Mouse (Mus musculus) heart, adult 2 months (tissue): ENCODE results near the gene Prdm15. TPM values are rescaled to one million over a fixed set of nuclear protein-coding genes. Genes with fewer than 3 reads are reported as not detected.

Source experiments
- DNase-seq, 2 experiments: peaks; one replicate each; pipeline ENCODE4 v3.0.0; 2021
- H3K27ac ChIP-seq: fragments of 200-600 bp; 2 replicates; pipeline ENCODE4 v1.8.1; 2022
- H3K27me3 ChIP-seq: fragments of 200-500 bp; 2 replicates; pipeline ENCODE4 v1.6.1; 2012; ENCODE audit warnings: mild to moderate bottlenecking, low read length, inconsistent platforms, mixed read lengths; ENCODE audit not compliant: control insufficient read depth, insufficient read depth
- H3K36me3 ChIP-seq: fragments of 200-500 bp; 2 replicates; pipeline ENCODE4 v1.6.1; 2012; ENCODE audit warnings: low read length, inconsistent platforms; ENCODE audit not compliant: control insufficient read depth, insufficient read depth
- H3K4me1 ChIP-seq: fragments of 200-500 bp; 2 replicates; pipeline ENCODE4 v1.6.1; 2011; ENCODE audit warnings: low read length; ENCODE audit not compliant: control insufficient read depth, insufficient read depth
- H3K4me3 ChIP-seq: fragments of 200-600 bp; 2 replicates; pipeline ENCODE4 v1.8.1; 2022
- H3K79me2 ChIP-seq: fragments of 200-500 bp; replicated peaks from 2 replicates; pipeline ENCODE4 v1.6.1; 2012; ENCODE audit warnings: mild to moderate bottlenecking, inconsistent platforms, low read length, moderate library complexity, mixed read lengths; ENCODE audit not compliant: control insufficient read depth, insufficient read depth
- H3K9ac ChIP-seq: fragments of 200-500 bp; 2 replicates; pipeline ENCODE4 v1.6.1; 2012; ENCODE audit warnings: low read depth, mild to moderate bottlenecking, control low read depth, inconsistent platforms, low read length, mixed read lengths
- CTCF ChIP-seq: fragments of 200-600 bp; IDR thresholded peaks from 2 replicates; pipeline ENCODE4 v1.8.1; 2022; ENCODE audit warnings: antibody characterized with exemption, mild to moderate bottlenecking, moderate library complexity
- EP300 ChIP-seq: fragments of 200-500 bp; IDR thresholded peaks from 2 replicates; pipeline ENCODE4 v1.6.1; 2011; ENCODE audit warnings: low read depth, low read length, control low read depth; ENCODE audit not compliant: insufficient read depth
- POLR2A ChIP-seq: fragments of 200-500 bp; IDR thresholded peaks from 2 replicates; pipeline ENCODE4 v1.6.1; 2011; ENCODE audit warnings: mild to moderate bottlenecking, low read depth, low read length, control low read depth; ENCODE audit not compliant: insufficient read depth
- WGBS: fragments of 180-500 bp; shearing (Covaris S2); methylation state at CpG from one replicate; pipeline ENCODE4 v1.1.7; 2018; 5-methylcytosine and 5-hydroxymethylcytosine counted together
- intact Hi-C: fragments of 180-260 bp; cut with DNase I; formaldehyde crosslinking; loops from one replicate; pipeline ENCODE4 v1.15.1; 2025
- polyA plus RNA-seq: library from polyadenylated mRNA; depleted of rRNA; stranded (reverse); fragments of >200 nt; gene quantifications from 2 replicates; pipeline ENCODE4 v1.2.3, GENCODE M21; 2012
- total RNA-seq, 2 experiments: library from RNA; stranded (reverse); gene quantifications; 2 replicates each; pipeline ENCODE4 v1.2.3; 2021

Gene Prdm15
- total and polyA plus RNA-seq, 3 experiments = 4.6 to 6.1 (median 4.8) TPM

GRCm38 (mm10) chr16:97817414-97817813 is 34.2 kb downstream of the Prdm15 start:
- DNase-seq = no peak
- Histone ChIP-seq H3K79me2 (no peaks in the 10 kb centered on the region), H3K27me3 (no peaks in the 10 kb centered on the region), H3K27ac (no peak overlapping the region), H3K4me3 (no peak overlapping the region), H3K36me3 (no peaks in the 10 kb centered on the region; the same call in 1 of the 2 replicates), H3K4me1 (peaks cover 2% of the 10 kb centered on the region; the same call in 1 of the 2 replicates), H3K9ac (no peak overlapping the region)
- TF ChIP-seq CTCF = no peak
- TF ChIP-seq POLR2A = no peak
- no peak for TF ChIP-seq EP300
- 92% methylated on average over 1 of the region's 1 CpGs for WGBS
- intact Hi-C loops = no loop called here

DNA sequence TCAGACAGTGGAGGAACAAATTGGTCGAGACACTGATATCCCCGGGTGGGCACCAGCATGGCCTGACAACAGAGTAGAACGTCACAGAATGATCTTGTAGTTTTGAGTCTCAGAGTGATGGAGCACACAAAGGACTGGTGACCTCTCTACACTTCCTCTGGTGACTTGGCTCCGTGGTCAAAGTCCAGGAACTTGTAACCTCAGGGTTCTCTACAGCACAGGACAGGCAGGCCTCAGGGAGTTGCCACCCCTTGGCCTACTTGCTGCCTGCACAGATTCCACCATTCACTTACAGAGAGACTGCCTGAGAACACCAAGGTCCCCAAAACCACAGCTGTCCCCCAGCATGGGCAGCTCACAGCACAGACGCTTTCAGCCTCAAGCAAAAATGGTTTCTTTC is 36.4 kb downstream of the Prdm15 start:
- H3K36me3 ChIP-seq = no peaks in the 10 kb centered on the region; the same call in 1 of the 2 replicates
- no peak overlapping the region for H3K27ac ChIP-seq
- no peak for TF ChIP-seq POLR2A
- no peak for TF ChIP-seq CTCF
- TF ChIP-seq EP300 = no peak
- no peak overlapping the region for H3K4me3 ChIP-seq
- WGBS = 81% methylated on average over 5 of the region's 5 CpGs
- H3K4me1 ChIP-seq = peaks cover 2% of the 10 kb centered on the region; the same call in 1 of the 2 replicates
- intact Hi-C loops = no loop called here
- no peak overlapping the region for H3K9ac ChIP-seq
- no peaks in the 10 kb centered on the region for H3K27me3 ChIP-seq
- no peak for DNase-seq
- no peaks in the 10 kb centered on the region for H3K79me2 ChIP-seq

DNA sequence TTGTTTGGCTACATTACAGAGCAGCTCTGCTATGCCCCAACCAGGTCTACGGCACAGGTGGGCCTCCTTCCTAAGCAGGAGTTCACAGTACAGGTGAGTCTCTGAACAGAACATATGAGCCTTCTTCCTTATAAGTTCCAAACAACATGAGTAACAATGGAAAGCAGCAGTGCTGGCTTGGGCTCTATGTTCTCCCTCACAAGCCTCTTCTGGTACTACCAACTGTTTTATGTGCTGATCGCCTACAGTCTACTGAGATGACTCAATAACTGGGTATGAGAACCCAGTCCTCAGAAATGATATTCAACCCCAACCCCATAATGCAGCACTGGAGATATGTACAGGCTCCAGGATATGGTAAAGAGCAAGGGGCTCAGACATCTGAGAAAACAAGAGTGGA is 37.6 kb downstream of the Prdm15 start:
- H3K27ac ChIP-seq = no peak overlapping the region
- no peaks in the 10 kb centered on the region for H3K27me3 ChIP-seq
- DNase-seq = no peak
- TF ChIP-seq EP300 (no peak), CTCF (no peak), POLR2A (no peak)
- WGBS = 97% methylated on average over 2 of the region's 2 CpGs
- H3K79me2 ChIP-seq = no peaks in the 10 kb centered on the region
- no peaks in the 10 kb centered on the region for H3K36me3 ChIP-seq
- intact Hi-C loops = no loop called here
- H3K4me3 ChIP-seq = no peak overlapping the region
- H3K9ac ChIP-seq = no peak overlapping the region
- H3K4me1 ChIP-seq = peaks cover under 1% of the 10 kb centered on the region; the same call in 1 of the 2 replicates

GRCm38 (mm10) chr16:97808881-97809280 is 42.8 kb downstream of the Prdm15 start:
- intact Hi-C loops = loop anchor here (5.0 kb wide), 1 partner anchor 68 kb away; no protein-coding TSS in a partner anchor
- H3K27ac ChIP-seq = no peak overlapping the region
- no peaks in the 10 kb centered on the region for H3K27me3 ChIP-seq
- H3K79me2 ChIP-seq = no peaks in the 10 kb centered on the region
- WGBS = over 99% methylated on average over 3 of the region's 3 CpGs
- DNase-seq = no peak
- TF ChIP-seq POLR2A = no peak
- TF ChIP-seq CTCF = no peak
- no peak overlapping the region for H3K4me3 ChIP-seq
- no peak overlapping the region for H3K9ac ChIP-seq
- H3K4me1 ChIP-seq = no peaks in the 10 kb centered on the region
- H3K36me3 ChIP-seq = no peaks in the 10 kb centered on the region

GRCm38 (mm10) chr16:97805646-97806045 is 46.0 kb downstream of the Prdm15 start:
- TF ChIP-seq CTCF = no peak
- no peak for TF ChIP-seq POLR2A
- TF ChIP-seq EP300 = no peak

DNA sequence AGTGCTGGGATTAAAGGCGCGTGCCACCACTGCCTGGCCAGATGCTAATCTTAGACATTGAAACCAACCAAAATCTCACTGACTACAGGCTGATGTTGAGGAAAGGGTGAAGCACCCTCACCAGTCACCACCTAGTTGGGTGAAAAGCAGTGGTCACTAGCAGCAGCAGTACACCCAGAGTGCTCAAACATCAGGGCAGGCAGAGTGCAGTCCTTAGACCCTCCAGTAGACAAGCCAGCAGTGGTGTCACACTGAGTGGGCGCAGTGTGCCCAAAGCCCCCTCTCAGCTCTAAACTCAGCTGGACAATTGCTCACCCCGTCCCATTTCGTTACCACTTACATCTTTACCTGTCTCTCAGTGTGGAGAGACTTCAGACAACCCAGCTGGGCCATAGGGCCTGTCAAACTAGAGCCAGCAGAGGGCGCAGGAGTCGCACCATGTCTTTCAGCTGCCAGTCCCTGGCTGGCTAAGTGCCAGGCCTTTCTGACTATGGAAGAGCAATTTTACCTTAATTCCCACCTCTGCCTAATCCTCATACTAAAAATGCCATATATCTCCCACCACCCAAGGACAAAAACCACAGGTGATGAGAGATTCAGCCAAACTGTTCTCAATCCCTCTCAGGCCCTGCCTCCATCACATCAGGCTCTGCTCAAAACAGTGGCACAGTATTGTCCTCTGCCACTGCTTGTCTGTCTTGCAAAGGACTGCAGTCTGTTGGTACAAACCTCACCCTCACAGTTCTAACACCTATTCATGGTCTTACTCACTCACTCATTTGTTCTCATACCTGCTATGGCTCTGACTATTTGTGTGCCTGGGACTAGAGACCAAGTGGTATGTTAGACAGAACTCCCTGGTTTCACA is 46.7 kb downstream of the Prdm15 start:
- Histone ChIP-seq H3K4me3 (no peak overlapping the region), H3K27ac (no peak overlapping the region), H3K79me2 (no peaks in the 10 kb centered on the region), H3K9ac (no peak overlapping the region), H3K36me3 (no peaks in the 10 kb centered on the region), H3K27me3 (no peaks in the 10 kb centered on the region), H3K4me1 (no peaks in the 10 kb centered on the region)
- peak; percentile 70 to 75 for DNase-seq
- TF ChIP-seq CTCF (peak; percentile 90), POLR2A (no peak), EP300 (no peak)
- 76% methylated on average over 7 of the region's 7 CpGs for WGBS
- intact Hi-C loops = loop anchor here (2.0 to 5.0 kb wide), 2 partner anchors 72 to 188 kb away; no protein-coding TSS in a partner anchor

More at GRCm38 (mm10) chr16:97805646-97806045, 46.0 kb downstream of the Prdm15 start:
- Histone ChIP-seq H3K27ac (no peak overlapping the region), H3K79me2 (no peaks in the 10 kb centered on the region), H3K9ac (no peak overlapping the region), H3K36me3 (no peaks in the 10 kb centered on the region), H3K4me1 (no peaks in the 10 kb centered on the region), H3K4me3 (no peak overlapping the region), H3K27me3 (no peaks in the 10 kb centered on the region)
- WGBS = 97% methylated on average over 3 of the region's 3 CpGs
- intact Hi-C loops = loop anchor here (2.0 to 5.0 kb wide), 2 partner anchors 72 to 187 kb away; no protein-coding TSS in a partner anchor
- no peak for DNase-seq
